Mouse (Mus musculus) kidney, adult 9 months (tissue): ENCODE data around the gene Iqcj.
"Not testable (repeated sequence)": the region's sequence is repeated elsewhere in the genome, so short reads cannot be mapped to it uniquely, and the experiment has no call there.

Source experiments
- DNase-seq: peaks from one replicate; pipeline ENCODE4 v3.0.0; 2022

Iqcj gene

DNA sequence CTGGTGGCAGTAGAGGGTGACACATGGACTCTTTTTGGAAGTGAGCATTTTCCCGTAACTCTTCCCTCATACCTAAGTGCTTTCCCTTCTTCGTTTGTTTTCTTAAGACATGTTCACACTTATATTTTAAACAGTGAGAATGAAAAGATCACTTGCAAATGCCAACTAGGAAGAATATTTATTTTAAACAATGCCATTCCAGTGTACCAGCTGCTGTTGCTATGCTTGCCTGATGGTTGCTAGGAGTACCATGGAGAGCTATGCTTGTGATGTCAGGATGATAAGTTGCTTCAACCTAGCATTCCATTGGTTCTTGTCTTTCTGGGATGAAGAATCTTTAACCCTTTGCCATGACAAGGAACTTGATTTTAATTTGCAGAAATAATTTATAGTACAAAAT lies 193.0 kb downstream of the Iqcj start:
- no peak for DNase-seq

DNA sequence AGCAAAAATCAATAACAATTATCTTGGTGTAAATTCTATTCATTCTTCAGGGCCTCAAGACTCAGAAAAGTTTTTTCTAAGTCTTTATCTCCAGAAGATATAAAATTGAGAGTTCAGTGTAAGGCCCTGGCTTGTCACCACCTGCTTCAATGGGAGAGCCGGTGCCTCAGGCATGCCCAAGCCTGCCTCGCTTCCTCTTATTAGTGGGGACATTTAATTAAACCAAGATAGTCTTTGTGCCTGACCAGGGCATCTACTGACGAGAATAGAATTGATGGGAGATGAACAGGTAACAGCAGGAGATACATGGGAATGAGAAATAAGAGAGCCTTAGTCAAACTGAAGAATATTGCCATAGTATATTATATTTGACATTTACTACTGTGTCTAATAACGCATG lies 200.1 kb downstream of the Iqcj start:
- no peak for DNase-seq

DNA sequence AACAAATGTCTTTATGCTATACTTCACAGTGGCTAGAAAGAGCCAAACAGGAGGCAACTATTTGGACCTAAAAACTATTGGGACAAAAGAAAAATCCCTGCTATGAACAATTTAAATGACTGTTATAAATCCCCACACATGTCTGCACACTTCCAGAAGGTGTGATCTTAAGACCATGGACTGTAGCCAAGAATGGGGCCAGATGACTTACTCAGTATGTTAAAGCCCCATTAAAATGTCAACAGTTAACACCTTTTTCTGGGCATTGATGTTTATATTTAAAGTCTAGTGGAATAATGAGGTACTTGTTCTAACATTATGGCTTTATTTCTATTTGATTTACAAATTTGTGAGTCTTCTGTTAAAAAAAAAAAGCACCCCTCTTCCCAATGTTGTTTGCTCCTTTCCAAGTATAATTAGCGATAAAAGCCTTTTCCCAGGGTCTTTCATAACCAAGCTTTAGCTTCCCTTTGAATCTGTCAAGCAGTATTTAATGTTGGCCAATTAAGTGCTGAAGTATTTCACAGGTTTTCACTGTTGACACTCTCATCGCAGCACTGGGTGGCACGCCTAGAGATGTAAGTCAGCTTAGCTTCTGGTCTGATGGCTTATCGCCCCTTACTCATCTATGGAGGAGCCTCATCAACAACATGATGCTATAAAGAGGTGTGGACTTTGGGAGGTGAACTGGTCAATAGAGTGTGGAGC lies 204.9 kb downstream of the Iqcj start:
- no peak for DNase-seq

DNA sequence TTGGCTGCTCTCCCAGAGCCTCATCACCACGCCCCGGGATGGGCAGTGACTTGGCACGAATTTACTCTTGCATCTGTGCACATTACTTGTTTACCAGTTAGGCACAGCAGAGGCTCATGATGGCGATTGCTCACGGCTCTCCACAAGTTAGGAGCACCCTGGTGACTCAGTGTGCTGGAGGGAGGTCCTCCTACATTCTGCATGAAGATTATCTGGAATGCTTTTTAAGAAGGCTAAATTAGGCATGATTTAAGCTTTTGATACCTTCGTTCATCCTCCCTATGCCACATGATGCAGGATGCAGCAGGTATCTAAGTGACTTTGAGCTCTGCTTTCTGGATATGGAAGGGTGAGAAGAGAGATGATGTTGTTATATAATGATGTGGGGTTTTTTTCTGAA lies 207.5 kb downstream of the Iqcj start:
- DNase-seq: not testable (repeated sequence)

GRCm38 (mm10) chr3:68101343-68101742 lies 209.3 kb downstream of the Iqcj start:
- no peak for DNase-seq

- DNase-seq: no peak
Measured at GRCm38 (mm10) chr3:68105081-68105685, 213.2 kb downstream of the Iqcj start.
